Mouse (Mus musculus) bone marrow macrophage, adult 2 months (primary cell): ENCODE measurements around the gene Ccdc157.

Source experiments
- CTCF ChIP-seq: IDR thresholded peaks from 2 replicates; pipeline ENCODE4 v1.5.1; 2012; ENCODE audit warnings: low read depth, mild to moderate bottlenecking, low read length, moderate library complexity
- POLR2A ChIP-seq: IDR thresholded peaks from 2 replicates; pipeline ENCODE4 v1.6.1; 2012; ENCODE audit warnings: mild to moderate bottlenecking, low read depth, low read length, borderline replicate concordance

DNA sequence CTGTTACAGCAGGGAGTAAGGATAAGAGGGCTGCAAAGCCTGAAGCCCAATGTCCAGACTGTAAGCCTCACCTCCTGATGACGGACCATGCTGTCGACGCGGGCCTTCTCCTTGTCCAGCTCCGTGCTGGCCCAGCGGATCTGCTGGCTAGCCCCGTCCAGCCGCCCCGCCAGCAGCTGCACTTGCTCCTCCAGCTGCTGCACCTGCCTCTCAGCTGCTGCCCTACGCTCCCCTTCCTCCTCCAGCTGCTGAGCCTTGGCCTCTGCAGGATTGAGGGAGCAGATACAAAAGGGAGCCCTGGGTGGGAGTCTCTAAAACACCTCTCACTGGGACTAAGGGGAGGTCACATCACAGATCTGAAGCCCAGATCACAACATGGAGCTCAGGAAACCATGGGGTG lies 13.0 kb downstream of the Ccdc157 start:
- TF ChIP-seq CTCF (no peak), POLR2A (no peak)
